Mouse (Mus musculus) heart, adult 8-10 months (tissue): ENCODE measurements around the gene Dip2b. TPM values are rescaled to one million over a fixed set of nuclear protein-coding genes. Genes with fewer than 3 reads are reported as not detected.
A peak's percentile ranks its signal among the peaks of the same experiment; 100 is the strongest.

Experiments used
- DNase-seq: peaks from one replicate; pipeline ENCODE4 v3.0.0; 2022; ENCODE audit warnings: low spot score
- total RNA-seq, 4 experiments: library from RNA; stranded (reverse); gene quantifications; 2 replicates each; pipeline ENCODE4 v1.2.4; 2022

Gene Dip2b
- total RNA-seq, 4 experiments from 2014 or later, result 19.1 to 25.3 (median 21.9) TPM

DNA sequence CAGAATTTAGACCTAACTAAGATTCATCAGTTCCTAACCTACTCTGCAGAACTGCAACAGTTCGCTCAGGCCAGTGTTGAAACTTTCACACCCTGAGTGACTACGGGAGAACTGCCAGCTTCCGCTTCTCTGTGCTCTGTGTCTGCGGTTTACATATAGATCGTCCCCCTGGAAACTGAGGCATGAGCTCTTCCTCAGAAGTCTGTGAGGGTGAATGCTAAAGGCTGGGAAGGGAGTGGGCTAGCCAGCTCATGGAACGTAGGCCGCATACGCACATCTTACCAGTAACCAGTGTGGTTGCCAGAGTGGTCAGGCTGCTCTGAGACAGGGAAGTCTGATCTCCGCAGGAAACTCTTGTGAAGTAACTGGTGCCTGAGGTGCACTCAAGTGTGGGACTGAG, 177.7 kb downstream of the Dip2b start:
- DNase-seq, result no peak

DNA sequence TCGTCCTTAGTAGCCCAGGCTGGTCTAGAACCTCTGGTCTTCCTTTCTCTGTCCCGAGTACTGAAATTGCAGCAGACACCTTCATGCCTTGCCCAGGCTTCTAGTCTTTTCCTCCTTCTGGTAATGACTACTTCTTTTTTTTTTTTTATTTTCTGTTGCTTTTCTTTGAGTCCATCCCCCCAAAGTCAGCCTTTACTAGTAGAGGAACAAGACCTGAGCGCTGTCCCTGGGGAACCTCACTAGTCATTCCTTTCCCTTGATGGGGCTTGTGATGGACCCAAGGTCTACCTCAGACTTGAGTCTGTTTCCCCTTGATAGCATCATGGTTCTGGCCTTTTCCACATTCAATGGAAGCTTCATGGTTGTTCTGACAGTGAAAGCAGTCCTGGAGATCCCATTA, 179.6 kb downstream of the Dip2b start:
- no peak for DNase-seq

DNA sequence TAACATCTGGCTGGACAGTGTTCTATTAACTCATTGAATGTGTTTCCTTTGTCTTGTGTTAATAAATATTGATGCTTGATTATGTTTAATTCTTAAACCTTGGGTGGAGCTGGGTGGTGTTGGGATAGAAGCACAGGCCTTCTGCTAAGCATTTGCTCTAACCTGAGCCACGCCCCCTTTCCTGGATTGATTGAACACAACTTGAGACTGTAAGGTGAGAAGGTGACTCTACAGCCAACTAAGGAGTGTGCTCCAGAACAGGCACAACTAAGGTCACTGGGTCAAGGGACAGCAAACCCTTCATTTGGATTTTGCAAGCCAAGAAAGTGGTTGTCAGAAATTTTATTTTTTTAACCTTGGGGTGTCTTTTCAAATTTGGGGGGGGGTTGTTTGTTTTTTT, 180.9 kb downstream of the Dip2b start:
- no peak for DNase-seq

DNA sequence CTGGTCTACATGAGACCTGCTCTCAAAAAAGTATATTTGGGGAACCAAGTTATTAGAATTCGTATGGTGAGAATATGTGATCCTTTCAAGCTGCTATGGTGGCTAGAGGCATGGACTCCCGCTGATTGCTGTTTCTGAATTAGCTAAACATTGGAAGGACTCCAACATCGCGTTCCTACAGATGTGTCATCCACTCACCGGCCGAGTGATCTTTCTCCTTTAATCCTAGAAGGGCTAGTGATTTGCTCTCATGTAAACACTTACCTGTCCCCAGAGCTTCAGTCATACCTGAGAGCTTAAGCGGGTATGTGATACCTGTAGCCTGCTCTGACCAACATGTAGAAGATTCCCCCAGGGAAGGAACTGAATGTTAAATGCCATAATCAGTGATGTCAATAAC, 182.5 kb downstream of the Dip2b start:
- no peak for DNase-seq

DNA sequence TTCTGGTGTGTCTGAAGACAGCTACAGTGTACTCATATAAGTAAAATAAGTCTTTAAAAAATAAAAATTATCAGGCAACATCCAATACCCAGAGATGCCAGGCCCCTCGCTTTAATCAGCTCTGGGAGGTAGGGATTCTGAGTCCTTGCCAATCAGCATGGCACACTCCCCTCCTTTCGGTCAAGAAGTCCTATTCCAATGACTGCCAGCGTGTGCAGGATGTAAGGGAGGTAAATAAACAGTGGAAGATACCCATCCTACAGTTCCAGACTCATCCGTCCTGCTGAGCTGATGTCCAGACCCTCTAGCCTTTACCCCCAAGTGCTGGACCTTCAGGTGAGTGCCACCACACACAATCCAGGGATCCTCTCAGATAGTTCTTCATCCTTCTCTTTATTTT, 186.9 kb downstream of the Dip2b start:
- no peak for DNase-seq

GRCm38 (mm10) chr15:100225891-100226290, 187.4 kb downstream of the Dip2b start:
- DNase-seq, result no peak

DNA sequence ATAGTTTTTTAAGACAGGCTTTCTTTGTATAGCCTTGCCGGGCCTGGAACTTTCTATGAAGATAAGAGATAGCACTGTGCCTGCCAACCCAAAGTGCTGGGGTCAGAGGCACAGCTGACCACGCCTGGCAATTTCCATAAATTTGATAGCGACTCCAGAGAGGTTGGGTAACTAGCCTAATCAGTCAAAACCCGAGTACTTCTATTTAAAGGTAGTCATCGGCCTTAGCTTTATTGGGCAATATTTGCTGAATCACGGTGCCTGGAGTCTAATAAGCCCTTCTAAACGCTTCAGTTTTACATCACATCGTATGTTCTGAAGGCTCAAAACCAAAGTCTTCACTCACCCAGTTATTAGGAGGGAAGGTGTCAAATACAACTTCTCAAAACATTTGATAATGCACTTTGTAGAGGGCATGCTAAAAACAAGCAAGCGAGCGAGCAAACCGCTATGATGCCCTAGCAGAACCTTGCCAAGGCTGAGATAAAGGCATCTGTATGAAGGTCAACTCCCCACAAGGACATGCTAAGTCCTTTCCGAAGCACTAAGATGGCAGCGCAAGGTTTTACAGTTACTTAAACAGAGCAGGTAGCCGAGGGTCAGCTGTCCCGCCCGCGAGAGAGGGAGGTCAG, 188.7 kb downstream of the Dip2b start:
- DNase-seq, result peak; percentile 47

DNA sequence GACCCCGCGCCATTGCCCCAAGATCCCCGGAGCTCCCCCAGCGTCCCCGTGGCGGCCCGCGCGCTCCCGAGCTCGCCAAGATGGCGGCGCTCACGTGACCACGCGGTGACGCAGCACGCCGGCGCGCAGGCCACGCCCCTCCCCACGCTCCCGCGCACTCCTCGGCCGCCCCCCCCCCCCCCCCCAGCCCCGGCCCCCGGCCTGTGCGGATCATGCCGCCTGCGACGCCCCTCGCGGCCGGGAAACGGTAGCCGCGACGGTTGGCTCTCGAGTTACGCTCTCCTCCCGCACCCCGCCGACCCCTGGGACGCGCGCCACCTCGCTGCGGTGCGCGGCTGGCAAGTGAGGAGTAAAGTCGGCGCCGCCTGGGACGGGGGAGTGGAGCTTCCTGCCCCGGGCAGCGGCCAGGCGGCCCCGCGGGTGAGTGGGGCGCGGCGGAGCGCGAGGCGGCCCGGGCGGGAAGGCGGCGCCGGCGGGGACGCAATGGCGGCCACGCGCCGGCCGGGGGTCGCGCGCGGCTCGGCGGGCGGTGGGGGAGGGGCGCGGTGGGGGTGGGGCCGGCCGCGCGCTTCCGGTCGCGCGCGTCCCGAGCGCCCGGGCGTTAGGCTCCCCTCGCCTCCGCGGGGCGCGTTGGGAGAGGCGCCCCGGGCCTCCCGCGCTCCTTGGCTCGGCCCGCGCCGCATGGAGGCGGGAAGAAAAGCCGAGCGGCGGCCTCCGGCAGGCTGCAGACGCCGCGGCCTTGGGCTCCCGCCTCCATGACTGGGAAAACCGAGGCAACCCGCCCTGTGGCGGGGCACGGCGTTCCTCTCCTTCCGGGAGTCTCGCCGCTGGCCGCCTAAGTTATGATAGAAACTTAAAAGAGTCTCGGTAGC, 189.4 kb downstream of the Dip2b start, which contains the start of gene Atf1:
Gene Atf1 (plus strand): TSS at position 157 of the 872 bp plus-strand sequence.
- DNase-seq, result peak; percentile 85

GRCm38 (mm10) chr15:100228535-100229336, 190.3 kb downstream of the Dip2b start:
- DNase-seq, result no peak

GRCm38 (mm10) chr15:100230655-100231054, 192.2 kb downstream of the Dip2b start:
- no peak for DNase-seq

DNA sequence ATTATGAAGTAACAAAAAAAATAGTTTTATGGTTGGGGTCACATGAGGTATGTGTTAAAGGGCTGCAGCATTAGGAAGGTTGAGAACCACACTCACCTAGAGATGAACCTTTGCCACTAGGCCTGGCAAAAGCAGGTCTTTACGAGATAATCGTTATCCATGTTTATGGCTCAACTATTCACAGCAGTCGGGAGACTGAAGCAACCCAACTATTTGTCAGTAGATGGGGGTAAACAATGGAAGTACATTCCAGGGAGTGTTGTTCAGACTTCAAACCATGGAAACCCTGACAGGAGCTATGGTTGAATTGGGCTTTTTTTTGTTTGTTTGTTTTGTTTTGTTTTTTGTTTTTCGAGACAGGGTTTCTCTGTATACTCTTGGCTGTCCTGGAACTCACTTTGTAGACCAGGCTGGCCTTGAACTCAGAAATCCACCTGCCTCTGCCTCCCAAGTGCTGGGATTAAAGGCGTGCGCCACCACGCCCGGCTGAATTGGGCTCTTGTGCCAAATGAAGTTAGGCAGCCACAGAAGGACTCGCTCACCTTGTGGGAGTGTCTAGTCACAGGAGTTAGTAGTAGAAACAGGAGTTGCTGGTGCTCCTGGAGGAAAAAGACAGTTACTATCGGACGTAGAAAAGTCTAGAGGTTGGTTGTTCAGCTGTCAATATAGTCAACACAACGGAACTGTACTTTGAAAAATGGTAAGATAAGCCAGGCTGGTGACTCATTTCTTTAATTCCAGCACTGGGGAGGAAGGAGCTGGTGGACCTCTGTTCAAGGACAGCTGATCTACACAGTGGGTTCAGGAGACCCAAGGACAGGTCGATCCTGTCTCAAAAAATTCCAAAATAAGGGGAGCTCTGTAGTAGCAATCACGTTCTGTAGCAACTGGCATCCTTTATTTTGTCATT, 193.4 kb downstream of the Dip2b start:
- no peak for DNase-seq

DNA sequence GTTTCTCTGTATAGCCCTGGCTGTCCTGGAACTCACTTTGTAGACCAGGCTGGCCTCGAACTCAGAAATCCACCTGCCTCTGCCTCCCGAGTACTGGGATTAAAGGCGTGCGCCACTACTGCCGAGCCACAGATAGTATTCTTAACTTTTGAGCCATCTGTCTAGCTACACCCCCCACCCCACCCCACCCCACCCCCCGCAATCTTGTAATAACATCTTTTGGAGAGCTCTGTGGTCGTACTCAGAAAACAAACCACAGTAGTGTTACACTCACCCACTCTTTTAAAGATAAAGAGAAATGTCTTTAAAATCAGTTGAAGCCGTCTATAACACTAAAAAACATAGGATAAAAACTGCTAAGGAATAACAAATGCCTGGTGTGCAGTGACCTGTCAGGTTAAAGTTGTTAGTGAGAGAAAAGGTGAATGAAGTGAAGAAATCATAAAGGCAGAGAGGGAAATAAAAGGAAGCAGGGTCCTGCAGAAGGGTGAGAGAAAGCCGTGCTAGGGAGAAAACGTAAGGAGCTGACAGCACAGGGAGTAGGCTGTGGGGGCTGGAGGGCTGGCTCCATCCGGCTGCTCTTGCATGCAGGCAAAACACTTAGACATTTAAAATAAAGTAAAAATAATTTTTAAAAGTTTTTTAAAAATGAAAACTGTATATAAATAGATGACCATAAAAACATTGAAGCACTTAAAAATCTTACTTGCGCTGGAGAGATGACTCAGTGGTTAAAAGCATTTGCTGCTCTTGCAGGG, 196.9 kb downstream of the Dip2b start:
- DNase-seq, result no peak

GRCm38 (mm10) chr15:100236952-100237351, 198.5 kb downstream of the Dip2b start:
- DNase-seq, result no peak

- no peak for DNase-seq
Measured at GRCm38 (mm10) chr15:100241780-100242179, 203.3 kb downstream of the Dip2b start.

GRCm38 (mm10) chr15:100245951-100246350, 207.5 kb downstream of the Dip2b start:
- no peak for DNase-seq

DNA sequence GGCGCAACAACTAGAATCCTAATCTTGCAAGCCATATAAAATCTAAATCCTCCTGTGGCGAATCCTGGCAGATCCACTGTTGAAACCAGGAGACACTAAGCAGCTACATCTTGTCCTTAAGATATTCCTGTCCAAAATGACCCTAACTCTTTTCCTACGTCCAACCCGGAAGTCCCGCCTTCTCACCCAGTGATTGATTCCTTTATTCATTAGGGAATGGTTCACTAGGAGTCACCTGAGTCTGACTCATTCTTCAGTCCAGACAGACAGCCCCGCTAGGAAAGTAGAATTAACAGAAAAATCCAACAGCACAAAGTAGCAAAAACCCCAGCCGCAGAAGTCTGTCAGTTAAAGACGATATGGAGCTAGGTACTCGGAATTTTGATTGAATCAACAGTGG, 208.8 kb downstream of the Dip2b start:
- DNase-seq, result no peak

DNA sequence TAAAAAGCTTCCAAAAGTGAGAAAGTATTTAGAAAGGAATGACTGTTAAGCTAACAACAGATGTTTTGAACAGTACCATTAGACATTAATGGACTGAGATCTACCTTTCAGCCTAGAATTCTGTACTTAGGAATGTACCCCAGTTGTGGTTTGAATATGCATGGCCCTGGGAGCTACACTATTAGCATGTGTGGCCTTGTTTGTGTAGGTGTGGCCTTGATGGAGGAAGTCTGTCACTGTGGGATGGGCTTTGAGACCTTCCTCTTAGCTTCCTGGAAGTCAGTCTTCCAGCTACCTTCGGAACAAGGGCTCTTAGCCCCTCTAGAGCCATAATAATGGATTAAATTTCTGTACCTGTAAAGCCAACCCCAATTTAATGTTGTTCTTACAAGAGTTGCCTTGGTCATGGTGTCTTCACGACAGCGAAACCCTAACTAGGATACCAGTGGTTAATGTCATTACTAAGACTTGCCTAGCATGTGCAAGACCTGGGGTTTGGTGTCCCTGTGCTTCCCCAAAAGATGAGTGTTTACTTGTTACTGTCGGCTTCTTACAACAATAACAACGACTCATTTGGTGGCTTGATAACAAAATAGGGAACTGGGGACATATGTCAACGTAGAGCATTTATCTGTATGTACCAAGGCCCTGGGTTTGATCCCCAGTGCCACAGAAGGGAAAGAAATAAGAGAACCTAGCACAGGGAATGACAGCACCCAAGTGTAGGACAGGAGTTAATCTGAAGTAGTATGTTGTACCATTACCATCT, 210.4 kb downstream of the Dip2b start:
- DNase-seq, result no peak

DNA sequence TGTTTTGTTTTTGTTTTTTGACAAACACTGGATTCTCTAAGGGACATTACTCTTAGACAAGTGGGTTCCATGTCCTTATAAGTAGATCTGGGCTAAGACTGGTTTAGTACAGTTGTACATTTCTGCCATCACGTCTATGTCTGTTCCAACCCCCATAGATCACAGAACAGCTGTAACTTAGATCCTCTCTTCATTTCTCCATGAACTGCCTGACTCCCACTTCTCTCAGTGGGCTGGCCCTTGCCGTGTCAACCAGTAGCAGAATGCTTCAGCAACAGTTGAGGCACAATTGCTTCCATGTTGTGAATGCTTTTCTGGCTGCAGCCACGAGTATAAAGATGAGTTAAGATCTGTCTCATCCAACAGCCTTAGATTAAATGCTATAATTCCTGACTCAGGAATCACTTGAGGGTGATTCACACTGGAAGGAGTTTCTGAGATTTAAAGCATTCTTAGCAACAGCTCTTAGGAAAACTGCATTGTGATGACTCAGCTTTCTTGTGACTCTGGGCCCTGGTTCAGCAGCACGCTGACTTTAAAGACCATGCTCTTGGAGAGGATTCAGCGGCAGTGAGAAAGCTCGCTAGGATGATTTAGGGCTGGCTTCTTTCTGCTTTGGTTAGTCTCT, 212.8 kb downstream of the Dip2b start:
- no peak for DNase-seq

GRCm38 (mm10) chr15:100256386-100256785, 217.9 kb downstream of the Dip2b start:
- DNase-seq, result no peak
